ENCODE assay signal across 16 mouse cellular contexts in the genomic region with DNA sequence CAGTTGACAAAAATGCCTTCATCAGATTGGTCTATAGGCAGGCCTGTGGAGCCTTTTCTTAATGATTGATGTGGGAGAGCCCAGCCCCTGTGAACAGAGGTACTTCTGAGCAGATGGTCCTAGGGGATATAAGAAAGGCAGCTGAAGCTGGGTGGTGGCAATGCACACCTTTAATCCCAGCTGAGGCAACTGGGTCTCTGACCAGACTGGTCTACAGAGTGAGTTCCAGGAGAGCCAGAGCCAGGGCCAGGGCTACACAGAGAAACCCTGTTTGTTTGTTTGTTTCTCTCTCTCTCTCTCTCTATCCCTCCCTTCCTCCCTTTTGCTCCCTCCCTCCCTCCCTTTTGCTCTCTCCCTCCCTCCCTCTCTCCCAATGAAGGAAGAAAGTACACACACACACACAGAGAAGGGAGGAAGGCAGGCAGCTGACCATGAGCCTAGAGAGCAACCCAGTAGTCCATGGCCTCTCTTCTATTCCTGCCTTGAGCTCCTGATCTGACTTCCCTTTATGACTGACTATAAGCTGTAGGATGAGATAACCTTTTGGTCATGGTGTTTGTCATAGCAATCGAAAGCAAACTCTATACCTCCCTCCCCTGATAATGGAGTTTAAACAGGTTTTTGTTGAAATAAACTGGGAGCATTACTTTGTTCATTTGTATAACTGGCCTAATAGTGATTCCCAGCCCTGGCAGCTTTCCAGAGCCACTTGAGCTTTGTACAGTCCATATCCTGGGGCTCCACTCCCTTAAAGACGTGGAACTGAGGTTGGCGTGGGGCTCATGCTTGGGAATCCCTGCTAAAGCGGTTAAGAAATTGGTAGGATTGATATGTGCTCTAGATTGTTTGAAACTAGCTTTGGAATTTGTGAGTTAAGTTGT. TPM values are rescaled to one million over a fixed set of nuclear protein-coding genes. Genes with fewer than 3 reads are reported as not detected.
A peak's percentile ranks its signal among the peaks of the same experiment; 100 is the strongest.
DNase-seq lines count a peak whose midpoint lies in the region; ATAC-seq and TF ChIP-seq lines count a peak whose summit lies in the region.
"Had no signal": no experiment of that assay in that cellular context is flagged by ENCODE, and none has a peak within 500 bp of the region (broad histone marks: within the 10 kb centered on the region; RNA-seq: fewer than 3 reads in every experiment).

No protein-coding gene starts in this region.

- H3K9ac ChIP-seq in embryonic facial prominence, embryonic 12.5 days = no peak overlapping the region
- H3K9ac ChIP-seq in liver, adult 2 months (ENCODE audit: low read depth, low read length) = no peak overlapping the region
- no peak overlapping the region for H3K9ac ChIP-seq in liver, embryonic 11.5 days (ENCODE audit: low read depth, low read length)
- no peak overlapping the region for H3K9ac ChIP-seq in stomach, postnatal 0 days (ENCODE audit: low read length)
- H3K9ac ChIP-seq: limb, embryonic 12.5 days; liver, postnatal 0 days had no signal

- H3K4me2 ChIP-seq in embryonic facial prominence, embryonic 12.5 days (replicated peaks) = no peak overlapping the region
- H3K4me2 ChIP-seq in liver, embryonic 11.5 days = no peak overlapping the region
- no peak overlapping the region for H3K4me2 ChIP-seq in stomach, postnatal 0 days (replicated peaks; ENCODE audit: low read depth)
- H3K4me2 ChIP-seq: limb, embryonic 12.5 days; midbrain, embryonic 11.5 days had no signal

- H3K4me1 ChIP-seq in embryonic facial prominence, embryonic 12.5 days = no peaks in the 10 kb centered on the region
- H3K4me1 ChIP-seq in embryonic facial prominence, embryonic 10.5 days = peaks cover 16% of the 10 kb centered on the region
- no peaks in the 10 kb centered on the region for H3K4me1 ChIP-seq in liver, adult 2 months (ENCODE audit: control insufficient read depth, insufficient read depth, low read length)
- H3K4me1 ChIP-seq in liver, embryonic 11.5 days (replicated peaks; ENCODE audit: control insufficient read depth, insufficient read depth, low read length) = no peaks in the 10 kb centered on the region
- H3K4me1 ChIP-seq in stomach, postnatal 0 days (replicated peaks; ENCODE audit: control insufficient read depth, insufficient read depth) = no peaks in the 10 kb centered on the region
- peaks cover 6% of the 10 kb centered on the region for H3K4me1 ChIP-seq in midbrain, embryonic 10.5 days
- H3K4me1 ChIP-seq: limb, embryonic 12.5 days had no signal

- H3K79me2 ChIP-seq in liver, adult 2 months (ENCODE audit: control insufficient read depth, insufficient read depth, low read length) = no peaks in the 10 kb centered on the region

- ATAC-seq in embryonic facial prominence, embryonic 12.5 days (ENCODE audit: insufficient number of reproducible peaks, insufficient read depth, low FRiP score, low TSS enrichment) = no peak
- ATAC-seq in liver, embryonic 11.5 days (replicated peaks; ENCODE audit: low FRiP score) = no peak
- ATAC-seq in stomach, postnatal 0 days (ENCODE audit: low FRiP score, low TSS enrichment) = peak; percentile 85
- ATAC-seq: liver, postnatal 0 days had no signal

- no peak overlapping the region for H3K4me3 ChIP-seq in embryonic facial prominence, embryonic 12.5 days
- no peak overlapping the region for H3K4me3 ChIP-seq in embryonic facial prominence, embryonic 10.5 days
- no peak overlapping the region for H3K4me3 ChIP-seq in liver, adult 2 months (ENCODE audit: insufficient read depth, low read depth, low read length)
- no peak overlapping the region for H3K4me3 ChIP-seq in liver, embryonic 11.5 days (ENCODE audit: low read depth, low read length)
- H3K4me3 ChIP-seq in stomach, postnatal 0 days (ENCODE audit: low read depth, low read length) = no peak overlapping the region
- H3K4me3 ChIP-seq in midbrain, embryonic 10.5 days = no peak overlapping the region
- H3K4me3 ChIP-seq: left cerebral cortex, adult 2 months; limb, embryonic 12.5 days had no signal

- no peaks in the 10 kb centered on the region for H3K9me3 ChIP-seq in embryonic facial prominence, embryonic 12.5 days
- H3K9me3 ChIP-seq in embryonic facial prominence, embryonic 10.5 days = no peaks in the 10 kb centered on the region
- no peaks in the 10 kb centered on the region for H3K9me3 ChIP-seq in liver, embryonic 11.5 days (ENCODE audit: control insufficient read depth, low read length)
- no peaks in the 10 kb centered on the region for H3K9me3 ChIP-seq in stomach, postnatal 0 days (ENCODE audit: control insufficient read depth, low read length)
- H3K9me3 ChIP-seq in midbrain, embryonic 10.5 days (replicated peaks) = no peaks in the 10 kb centered on the region
- H3K9me3 ChIP-seq: limb, embryonic 12.5 days had no signal

- H3K36me3 ChIP-seq in embryonic facial prominence, embryonic 12.5 days = no peaks in the 10 kb centered on the region
- no peaks in the 10 kb centered on the region for H3K36me3 ChIP-seq in embryonic facial prominence, embryonic 10.5 days (replicated peaks)
- H3K36me3 ChIP-seq in liver, adult 2 months (ENCODE audit: control insufficient read depth, insufficient read depth, low read length) = no peaks in the 10 kb centered on the region
- no peaks in the 10 kb centered on the region for H3K36me3 ChIP-seq in liver, embryonic 11.5 days (ENCODE audit: control insufficient read depth, insufficient read depth, low read length)
- H3K36me3 ChIP-seq in stomach, postnatal 0 days (ENCODE audit: control insufficient read depth, insufficient read depth, low read length) = no peaks in the 10 kb centered on the region
- H3K36me3 ChIP-seq in midbrain, embryonic 10.5 days = no peaks in the 10 kb centered on the region
- H3K36me3 ChIP-seq: limb, embryonic 12.5 days had no signal

- no peak for TF ChIP-seq POLR2A in liver, adult 2 months (IDR thresholded peaks at IDR 0.05; ENCODE audit: extremely low read depth, insufficient read depth, low read length)

- no peak for TF ChIP-seq EP300 in stomach, postnatal 0 days (optimal IDR thresholded peaks at IDR 0.05)

- no peaks in the 10 kb centered on the region for H3K27me3 ChIP-seq in embryonic facial prominence, embryonic 12.5 days
- no peaks in the 10 kb centered on the region for H3K27me3 ChIP-seq in embryonic facial prominence, embryonic 10.5 days (replicated peaks; ENCODE audit: low read depth, poor library complexity, severe bottlenecking)
- no peaks in the 10 kb centered on the region for H3K27me3 ChIP-seq in liver, adult 2 months (ENCODE audit: control insufficient read depth, insufficient read depth, low read length)
- H3K27me3 ChIP-seq in liver, embryonic 11.5 days (replicated peaks; ENCODE audit: control insufficient read depth, insufficient read depth, low read length) = no peaks in the 10 kb centered on the region
- no peaks in the 10 kb centered on the region for H3K27me3 ChIP-seq in stomach, postnatal 0 days (ENCODE audit: control insufficient read depth, insufficient read depth, low read length)
- no peaks in the 10 kb centered on the region for H3K27me3 ChIP-seq in midbrain, embryonic 10.5 days (ENCODE audit: low read depth, poor library complexity, severe bottlenecking)
- H3K27me3 ChIP-seq: limb, embryonic 12.5 days had no signal

- no peak for TF ChIP-seq CTCF in liver, adult 2 months (IDR thresholded peaks at IDR 0.05; ENCODE audit: low read depth, low read length)
- TF ChIP-seq CTCF in stomach, postnatal 0 days (IDR thresholded peaks at IDR 0.05; ENCODE audit: low read depth) = no peak

- H3K27ac ChIP-seq in embryonic facial prominence, embryonic 12.5 days = 0 out of 2 replicates have a peak overlapping the region, but pooled peaks have one; percentile 11
- H3K27ac ChIP-seq in embryonic facial prominence, embryonic 10.5 days (replicated peaks) = no peak overlapping the region
- H3K27ac ChIP-seq in liver, adult 2 months (replicated peaks; ENCODE audit: insufficient read depth, low read depth, low read length) = no peak overlapping the region
- no peak overlapping the region for H3K27ac ChIP-seq in liver, embryonic 11.5 days (ENCODE audit: low read depth, low read length)
- H3K27ac ChIP-seq in stomach, postnatal 0 days (replicated peaks) = no peak overlapping the region
- no peak overlapping the region for H3K27ac ChIP-seq in midbrain, embryonic 10.5 days (replicated peaks)
- H3K27ac ChIP-seq: kidney, postnatal 0 days; left cerebral cortex, adult 2 months; limb, embryonic 12.5 days had no signal

- WGBS in embryonic facial prominence, embryonic 12.5 days = 77% methylated on average over 4 of the region's 4 CpGs
- WGBS in embryonic facial prominence, embryonic 10.5 days = 85% methylated on average over 4 of the region's 4 CpGs
- WGBS in liver, adult 2 months = 35% methylated on average over 4 of the region's 4 CpGs
- 52% methylated on average over 4 of the region's 4 CpGs for WGBS in liver, embryonic 11.5 days
- WGBS in stomach, postnatal 0 days = 27% methylated on average over 4 of the region's 4 CpGs
- WGBS in midbrain, embryonic 10.5 days = 88% methylated on average over 4 of the region's 4 CpGs

- no peak for DNase-seq in embryonic facial prominence, embryonic 10.5 days (ENCODE audit: low spot score)
- DNase-seq in liver, adult 2 months (ENCODE audit: extremely low read depth, low read depth, low spot score) = peak; percentile 53
- no peak for DNase-seq in liver, embryonic 11.5 days (ENCODE audit: low spot score)
- peak; percentile 57 to 77 for DNase-seq in kidney, postnatal 36 days
- DNase-seq in stomach, postnatal 0 days (ENCODE audit: low spot score) = peak; percentile 84
- DNase-seq in urinary bladder, postnatal 25 days (ENCODE audit: low spot score) = no peak
- no peak for DNase-seq in midbrain, embryonic 10.5 days (ENCODE audit: low spot score)
- DNase-seq: cerebellum, adult 8-10 months; embryo, embryonic 11 days; liver, postnatal 0 days; right cerebral cortex, postnatal 14 days had no signal

RNA-seq across cellular contexts. Expression of gene Zswim5, which starts 17.3 kb away (rescaled TPM):
- polyA plus RNA-seq in embryonic facial prominence, embryonic 12.5 days (2016; fragmentation: Nextera tagmentation; extraction: Ambion mirVana) = 1.3 and 1.5 TPM in 2 replicates
- polyA plus RNA-seq in embryonic facial prominence, embryonic 10.5 days (2016; fragmentation: Nextera tagmentation; extraction: Ambion mirVana) = 2.7 and 3.0 TPM in 2 replicates
- 0.65 and 0.87 TPM in 2 replicates for total RNA-seq in liver, adult 2 months (2014; rRNA removed)
- 1.1 and 1.2 TPM in 2 replicates for polyA plus RNA-seq in liver, adult 2 months (2012; rRNA removed)
- polyA plus RNA-seq in liver, embryonic 11.5 days (2014; fragmentation: Nextera tagmentation; extraction: Ambion mirVana) = 0.23 and 0.29 TPM in 2 replicates
- 0.04 and 0.06 TPM in 2 replicates for polyA plus RNA-seq in stomach, postnatal 0 days (2015; fragmentation: Nextera tagmentation; extraction: Ambion mirVana)
- 5.7 and 7.4 TPM in 2 replicates for polyA plus RNA-seq in midbrain, embryonic 10.5 days (2016; fragmentation: Nextera tagmentation; extraction: Ambion mirVana)

Comparison
In these comparisons a context has a peak if more than half of its experiments do, and no peak if none do; other contexts are left out.
1. DNase-seq: peak in liver, adult 2 months (single experiment), kidney, postnatal 36 days (2 of 2) and stomach, postnatal 0 days (single experiment); none in embryonic facial prominence, embryonic 10.5 days (single experiment), liver, embryonic 11.5 days (single experiment), urinary bladder, postnatal 25 days (single experiment) and midbrain, embryonic 10.5 days (single experiment).